Mouse (Mus musculus): ENCODE measurements around the gene Cyth1.

Gene Cyth1

DNA sequence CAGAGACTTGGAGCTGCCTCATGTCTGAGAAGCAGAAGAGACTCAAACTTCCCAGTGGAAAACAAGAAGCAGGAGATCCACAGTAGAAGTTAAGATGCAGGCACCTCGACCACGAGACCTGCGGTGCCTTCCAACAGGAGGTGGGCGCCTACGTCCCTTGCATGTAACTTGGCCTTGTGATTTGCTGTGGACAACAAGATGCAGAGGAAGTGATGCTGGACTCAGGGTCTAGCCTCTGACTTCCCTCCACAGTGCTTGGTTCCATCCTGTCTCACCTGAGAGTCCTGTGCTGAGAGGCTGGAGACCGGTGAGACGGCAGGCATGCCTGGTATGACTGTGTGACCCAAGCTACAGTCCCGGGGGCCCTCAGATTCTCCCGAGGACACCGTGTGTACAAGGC is 101.9 kb downstream of the Cyth1 start:
- no peak for DNase-seq

DNA sequence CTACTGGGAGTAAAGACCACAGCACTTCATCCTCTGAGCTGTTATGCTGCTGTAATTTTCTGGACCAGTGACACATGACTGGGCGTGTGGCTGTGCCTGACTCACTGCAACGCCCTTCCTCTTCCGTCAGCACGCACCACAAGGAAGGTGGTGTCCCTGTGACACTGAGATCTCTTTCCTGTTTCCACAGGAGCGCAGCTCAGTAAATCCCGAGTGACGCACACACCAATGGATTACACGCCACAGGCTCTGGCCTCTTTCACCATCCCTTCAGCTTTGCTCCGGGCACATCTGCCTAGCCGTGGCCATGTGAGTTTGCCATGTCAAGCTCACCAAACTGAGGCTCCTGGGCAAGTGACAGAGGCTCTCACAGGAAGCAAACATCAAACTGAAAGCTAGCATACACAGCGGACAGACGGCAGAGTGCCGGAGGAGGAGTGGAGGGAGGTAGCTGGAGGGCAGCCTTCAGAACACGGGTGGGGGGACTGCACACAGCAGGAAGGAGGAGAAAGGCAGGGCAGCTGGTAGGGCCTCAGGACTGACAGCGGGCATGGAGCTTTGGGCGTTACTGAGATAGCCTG is 102.5 kb downstream of the Cyth1 start:
- no peak for DNase-seq

DNA sequence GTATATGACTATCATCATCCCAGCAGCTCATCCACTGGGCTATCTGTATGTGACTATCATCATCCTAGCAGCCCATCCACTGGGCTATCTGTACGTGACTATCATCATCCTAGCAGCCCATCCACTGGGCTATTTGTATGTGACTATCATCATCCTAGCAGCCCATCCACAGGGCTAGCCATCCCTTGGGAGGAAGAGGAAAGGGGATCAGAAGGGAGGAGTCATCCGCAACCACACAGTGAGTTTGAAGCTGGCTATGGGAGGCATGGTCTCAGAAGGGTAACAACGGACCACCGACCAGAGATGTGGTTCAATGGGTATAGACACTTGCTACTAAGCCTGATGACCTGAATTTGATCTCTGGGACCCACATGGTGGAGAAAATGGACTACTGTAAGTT is 103.3 kb downstream of the Cyth1 start:
- no peak for DNase-seq

DNA sequence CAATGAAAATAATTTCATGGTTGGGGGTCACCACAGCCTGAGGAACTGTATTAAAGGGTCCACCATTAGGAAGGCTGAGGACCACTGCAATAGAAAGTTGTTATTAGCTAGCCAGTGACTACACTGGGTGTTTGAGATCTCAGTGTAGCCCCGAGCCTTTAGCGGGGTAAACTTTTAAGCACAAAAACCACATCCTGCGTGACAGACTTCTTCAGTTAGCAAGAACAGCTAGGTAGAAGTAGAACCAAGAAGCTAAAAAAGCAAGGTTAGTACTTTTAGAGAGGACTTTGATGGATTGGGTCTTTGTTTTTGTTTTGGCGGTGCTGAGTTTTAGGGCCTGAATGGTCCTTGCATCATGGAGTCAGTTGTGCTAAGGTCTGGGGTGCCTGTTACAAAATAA is 104.7 kb downstream of the Cyth1 start:
- DNase-seq: no peak

- DNase-seq: no peak
These were observed 105.7 kb downstream of the Cyth1 start for GRCm38 (mm10) chr11:118142547-118143165.

- no peak for DNase-seq
These were observed 107.4 kb downstream of the Cyth1 start for GRCm38 (mm10) chr11:118140771-118141565.

DNA sequence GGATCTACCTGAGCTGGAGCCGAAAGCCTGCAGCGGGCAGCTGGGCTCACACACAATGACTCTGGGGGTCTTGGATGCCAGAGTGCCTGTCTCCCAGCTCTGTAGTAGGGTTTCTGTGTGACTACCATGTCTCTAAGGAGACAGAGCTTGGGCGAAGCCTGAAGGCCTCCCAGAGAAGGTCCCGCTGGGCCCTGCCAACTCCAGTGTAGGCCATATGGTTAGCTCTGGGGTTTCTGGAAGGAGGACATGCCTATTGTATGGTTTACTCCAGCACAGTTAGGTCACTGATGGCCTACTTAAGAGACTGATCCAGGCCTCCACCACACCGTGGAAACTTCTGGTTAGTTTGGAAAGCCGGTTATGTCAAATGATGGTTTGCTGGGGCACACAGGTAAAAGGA is 110.0 kb downstream of the Cyth1 start:
- DNase-seq: no peak

DNA sequence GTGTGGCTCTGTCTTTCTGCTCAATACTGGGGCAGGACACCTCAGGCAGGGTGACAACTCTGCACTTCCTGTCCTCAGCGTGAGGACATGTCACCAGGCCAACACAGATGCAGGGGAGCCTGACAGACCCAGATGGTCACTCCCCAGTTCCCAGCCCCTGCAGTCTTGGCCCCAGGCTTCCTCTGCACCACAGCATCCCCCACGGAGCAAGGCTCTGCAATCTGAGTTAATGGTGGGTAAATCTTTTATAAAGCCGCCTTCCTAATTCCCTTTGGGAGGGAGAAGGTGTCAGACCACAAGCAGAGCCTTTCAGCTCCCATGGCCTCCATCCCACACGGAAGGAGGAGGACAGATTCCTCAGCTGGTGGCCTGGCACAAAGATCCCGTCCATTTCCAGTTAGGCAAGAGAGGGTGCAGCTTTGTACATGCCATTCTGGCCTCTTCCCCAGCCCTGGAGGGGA is 112.2 kb downstream of the Cyth1 start:
- no peak for DNase-seq

DNA sequence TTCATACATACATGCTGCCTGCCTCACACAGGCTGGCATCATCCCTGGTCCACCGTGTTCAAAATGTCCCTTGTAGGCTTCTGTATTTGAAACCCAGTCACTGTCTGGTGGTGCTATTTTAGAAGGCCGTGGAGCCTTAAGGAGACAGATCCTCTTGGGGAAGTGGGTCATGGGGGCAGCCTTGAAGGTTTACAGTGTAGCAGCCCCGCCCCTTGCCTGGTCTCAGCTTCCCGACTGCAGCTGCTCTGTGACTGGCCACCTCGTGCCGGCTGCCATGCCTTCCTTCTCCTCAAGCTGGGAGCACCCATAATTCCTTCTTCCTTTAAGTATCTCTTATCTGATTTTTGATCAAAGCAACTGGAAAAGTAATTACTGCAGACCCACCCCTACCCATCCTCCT is 113.1 kb downstream of the Cyth1 start:
- no peak for DNase-seq

GRCm38 (mm10) chr11:118133752-118134169 is 114.6 kb downstream of the Cyth1 start:
- no peak for DNase-seq

- DNase-seq: peak; percentile 54
These were observed 115.2 kb downstream of the Cyth1 start for GRCm38 (mm10) chr11:118133133-118133751.

DNA sequence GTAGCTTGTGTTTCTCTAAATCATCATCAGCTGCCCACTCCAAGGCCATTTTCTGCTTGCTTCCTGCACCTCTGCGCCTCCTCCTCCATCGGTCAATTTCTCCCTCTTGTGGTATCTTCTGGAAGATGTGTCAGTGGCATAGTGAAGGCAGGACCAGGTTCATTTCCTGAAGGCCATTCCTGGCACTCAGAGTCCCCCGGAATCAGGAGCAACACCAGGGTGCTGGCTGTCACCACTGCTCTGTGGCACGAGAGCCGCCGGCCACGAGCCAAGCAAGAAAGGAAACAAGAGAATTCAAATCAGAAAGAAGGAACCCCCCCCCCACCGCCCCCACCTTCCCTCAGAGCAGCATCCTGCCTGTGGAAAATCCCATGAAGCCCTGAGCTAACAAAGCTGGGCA is 116.3 kb downstream of the Cyth1 start:
- DNase-seq: no peak

DNA sequence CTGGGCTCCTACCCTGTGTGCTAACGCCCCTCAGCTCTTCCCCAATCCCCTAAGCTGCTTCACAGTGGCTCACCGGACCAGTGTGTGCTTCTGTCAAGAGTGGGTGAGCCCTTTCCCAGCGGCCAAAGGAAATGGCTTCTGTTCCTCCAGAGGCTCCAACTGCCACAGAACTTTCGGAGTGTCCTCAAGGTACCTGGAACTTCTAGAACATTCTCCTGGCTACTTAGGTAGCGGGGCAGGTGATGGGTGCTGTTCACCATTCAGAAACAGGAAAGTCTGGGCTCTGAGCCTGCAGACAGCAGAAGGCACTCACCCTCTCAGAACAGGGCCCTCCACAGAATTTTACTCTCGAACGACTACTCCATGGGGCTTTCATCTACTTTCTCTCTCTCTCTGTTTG is 117.9 kb downstream of the Cyth1 start, which contains the start of gene Dnah17:
Dnah17 (minus strand) TSS at position 101 of the 400 bp plus-strand sequence.
- DNase-seq: no peak

DNA sequence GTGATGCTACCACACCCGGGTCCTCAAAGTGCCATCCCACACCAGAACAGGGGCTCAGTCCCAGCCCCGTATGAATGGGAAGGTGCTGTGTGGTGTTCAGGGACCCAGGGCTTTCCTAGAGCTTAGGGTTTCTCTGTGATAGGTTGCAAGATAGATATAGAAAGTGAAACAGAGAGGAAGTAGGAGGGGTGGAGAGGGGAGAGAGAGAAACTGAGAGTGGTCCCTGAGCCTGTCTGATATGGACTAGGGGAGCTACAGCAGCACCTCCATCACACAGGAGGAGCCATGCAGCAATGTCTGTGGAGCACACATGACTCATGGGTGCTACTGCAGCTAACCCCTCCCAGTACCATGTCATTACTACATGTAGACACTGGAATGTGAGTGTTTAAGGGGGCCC is 118.6 kb downstream of the Cyth1 start:
- DNase-seq: no peak

DNA sequence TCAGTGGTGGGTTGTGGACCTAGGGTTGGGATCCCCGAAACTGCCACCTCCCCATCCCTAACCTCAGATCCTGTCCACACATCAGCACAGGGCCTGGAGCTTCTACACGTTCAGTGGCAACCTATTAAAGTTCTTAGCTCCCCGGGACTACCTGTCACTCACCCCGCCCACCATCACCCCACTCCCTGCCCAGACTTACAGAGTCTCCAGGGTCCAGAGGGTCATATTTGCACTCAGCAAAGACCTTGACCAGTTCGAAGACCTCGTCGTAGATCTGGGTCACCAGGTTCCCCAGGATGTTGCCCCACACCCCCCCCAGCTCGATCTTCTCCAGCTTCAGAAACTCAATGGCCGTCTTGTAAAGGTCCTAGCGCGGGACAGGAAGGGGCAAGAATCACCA is 126.8 kb downstream of the Cyth1 start:
- DNase-seq: no peak

- no peak for DNase-seq
These were observed 129.6 kb downstream of the Cyth1 start for GRCm38 (mm10) chr11:118118777-118119176.

DNA sequence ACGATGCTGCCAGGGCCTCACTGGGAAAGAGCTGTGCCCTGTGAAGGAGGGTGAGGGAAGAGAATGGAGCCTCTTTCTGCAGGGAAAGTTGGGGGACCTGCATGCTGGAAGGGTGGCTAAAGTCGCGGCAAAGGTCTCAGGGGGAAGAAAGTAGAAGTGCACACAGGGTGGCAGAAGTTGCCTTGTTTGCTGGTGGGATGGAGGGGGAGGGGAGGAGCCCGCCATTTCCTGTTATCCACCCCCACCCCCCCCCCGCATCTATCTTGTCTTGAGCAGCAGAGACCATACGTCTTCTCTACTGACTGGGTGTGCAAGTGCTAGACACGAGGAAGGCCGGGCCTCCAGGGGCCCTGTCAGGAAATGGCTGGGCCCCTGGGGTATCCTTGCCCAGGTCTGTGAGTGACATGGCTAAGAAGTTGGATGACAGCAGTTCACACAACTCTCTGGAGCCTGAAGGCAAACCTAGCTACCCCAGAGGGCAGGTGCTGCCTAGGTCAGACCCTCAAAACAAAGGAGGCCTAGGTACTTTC is 133.7 kb downstream of the Cyth1 start:
- DNase-seq: no peak

DNA sequence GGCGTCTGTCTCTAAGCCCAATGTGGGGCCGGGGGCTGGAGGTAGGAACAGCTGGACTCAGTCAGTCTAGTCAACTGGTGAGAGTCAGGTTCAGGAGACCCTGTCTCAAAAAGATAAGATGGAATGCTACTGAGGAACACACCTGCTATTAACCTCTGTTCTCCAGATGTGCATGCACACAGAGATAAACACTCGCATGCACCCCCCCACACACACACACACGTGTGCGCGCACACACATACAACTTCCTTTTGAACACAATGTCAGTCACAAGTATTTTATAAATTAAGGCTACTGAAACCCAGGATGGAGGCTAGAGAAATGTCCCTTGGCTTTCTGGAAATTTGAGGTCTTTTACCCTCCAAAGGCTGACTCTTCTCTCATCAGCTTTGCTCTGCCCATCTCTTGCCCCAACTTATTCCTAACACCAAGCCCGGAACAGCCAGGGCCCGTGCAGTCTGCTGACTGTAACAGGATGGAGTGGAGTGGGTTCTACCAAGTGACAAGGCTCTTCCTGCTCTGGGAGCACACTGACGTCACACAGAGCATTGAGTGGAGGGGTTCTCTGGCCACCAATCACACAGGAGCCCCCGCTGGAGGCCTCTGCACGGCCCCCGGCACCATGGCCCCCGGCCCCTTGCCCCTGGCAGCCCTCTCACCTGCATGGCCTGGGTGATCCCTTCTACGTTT is 134.7 kb downstream of the Cyth1 start:
- DNase-seq: no peak

GRCm38 (mm10) chr11:118104001-118104400 is 144.4 kb downstream of the Cyth1 start:
- DNase-seq: peak; percentile 88

GRCm38 (mm10) chr11:118103383-118103782 is 145.0 kb downstream of the Cyth1 start:
- DNase-seq: no peak

- DNase-seq: peak; percentile 93
These were observed 145.6 kb downstream of the Cyth1 start for GRCm38 (mm10) chr11:118102838-118103237.

- DNase-seq: no peak
These were observed 147.3 kb downstream of the Cyth1 start for GRCm38 (mm10) chr11:118101133-118101532.

- DNase-seq: no peak
These were observed 151.7 kb downstream of the Cyth1 start for GRCm38 (mm10) chr11:118096736-118097135.
